Mouse (Mus musculus): ENCODE measurements around the gene Polg.

Polg gene

GRCm38 (mm10) chr7:79466053-79466901 lies at the start of gene Polg:
TSS of gene Polg (minus strand) at chr7:79466362.
- CTCF ChIA-PET, result no interaction called here

- CTCF ChIA-PET, result no interaction called here
Measured at GRCm38 (mm10) chr7:79515861-79516260, 49.7 kb upstream of the Polg start.

GRCm38 (mm10) chr7:79515221-79515743 lies 49.1 kb upstream of the Polg start:
- CTCF ChIA-PET, result no interaction called here

GRCm38 (mm10) chr7:79514361-79514881 lies 48.3 kb upstream of the Polg start:
- CTCF ChIA-PET, result no interaction called here

GRCm38 (mm10) chr7:79513466-79513865 lies 47.3 kb upstream of the Polg start:
- CTCF ChIA-PET, result no interaction called here

GRCm38 (mm10) chr7:79512496-79512895 lies 46.3 kb upstream of the Polg start:
- CTCF ChIA-PET, result no interaction called here

- CTCF ChIA-PET, result interaction anchor here (0.7 kb wide), 1 partner anchor 16 kb away, joined by 3 read pairs; no protein-coding TSS in a partner anchor
Measured at GRCm38 (mm10) chr7:79511656-79512055, 45.5 kb upstream of the Polg start.

GRCm38 (mm10) chr7:79511181-79511580 lies 45.0 kb upstream of the Polg start:
- CTCF ChIA-PET, result interaction anchor here (0.7 kb wide), 1 partner anchor 16 kb away, joined by 3 read pairs; no protein-coding TSS in a partner anchor

GRCm38 (mm10) chr7:79510686-79511085 lies 44.5 kb upstream of the Polg start:
- CTCF ChIA-PET, result no interaction called here

GRCm38 (mm10) chr7:79509710-79510109 lies 43.5 kb upstream of the Polg start:
- CTCF ChIA-PET, result interaction anchor here (0.6 kb wide), 1 partner anchor 68 kb away, joined by 3 read pairs; no protein-coding TSS in a partner anchor

- CTCF ChIA-PET, result no interaction called here
Measured at GRCm38 (mm10) chr7:79509235-79509607, 43.1 kb upstream of the Polg start.

- CTCF ChIA-PET, result no interaction called here
Measured at GRCm38 (mm10) chr7:79508280-79509234, 42.4 kb upstream of the Polg start.

- CTCF ChIA-PET, result no interaction called here
Measured at GRCm38 (mm10) chr7:79507756-79508155, 41.6 kb upstream of the Polg start.

- CTCF ChIA-PET, result no interaction called here
Measured at GRCm38 (mm10) chr7:79507101-79507705, 41.0 kb upstream of the Polg start.

GRCm38 (mm10) chr7:79506531-79507090 lies 40.4 kb upstream of the Polg start:
- CTCF ChIA-PET, result no interaction called here

GRCm38 (mm10) chr7:79505876-79506530 lies 39.8 kb upstream of the Polg start:
- CTCF ChIA-PET, result no interaction called here

GRCm38 (mm10) chr7:79505376-79505775 lies 39.2 kb upstream of the Polg start:
- CTCF ChIA-PET, result no interaction called here

GRCm38 (mm10) chr7:79504723-79505122 lies 38.6 kb upstream of the Polg start:
- CTCF ChIA-PET, result no interaction called here

GRCm38 (mm10) chr7:79503656-79504250 lies 37.6 kb upstream of the Polg start:
- CTCF ChIA-PET, result no interaction called here

- CTCF ChIA-PET, result no interaction called here
Measured at GRCm38 (mm10) chr7:79503103-79503455, 36.9 kb upstream of the Polg start.

All from spleen, embryonic (tissue).